In the genomic region with DNA sequence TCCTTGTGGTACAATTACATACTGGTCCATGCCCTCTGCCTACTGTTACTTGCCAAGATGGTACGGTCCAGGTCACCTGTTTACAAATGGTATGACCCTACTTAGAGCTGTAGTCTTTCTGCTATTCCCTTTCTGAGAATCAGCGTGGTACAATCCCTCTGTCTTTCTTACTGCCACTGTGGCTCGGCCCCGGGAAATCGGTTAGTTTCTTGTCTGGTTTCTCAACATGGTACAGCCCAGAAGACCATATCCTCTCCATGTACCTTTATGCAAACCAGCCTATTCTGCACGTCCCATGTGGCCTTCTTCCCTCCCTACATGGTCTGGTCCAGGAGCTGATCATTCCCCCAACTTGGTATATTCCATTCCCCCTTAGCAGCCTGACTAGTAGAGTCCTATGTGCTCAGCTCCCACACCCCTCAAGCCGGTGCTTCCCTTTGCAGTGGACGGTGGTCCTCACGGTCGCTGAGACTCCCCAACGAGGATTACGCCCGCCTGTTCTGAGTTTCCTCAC, we compare ENCODE assay signal across 8 mouse cellular contexts. TPM values are rescaled to one million over a fixed set of nuclear protein-coding genes. Genes with fewer than 3 reads are reported as not detected.
DNase-seq lines count a peak whose midpoint lies in the region; ATAC-seq and TF ChIP-seq lines count a peak whose summit lies in the region.

No protein-coding gene starts in this region.

- DNase-seq in gastrocnemius, adult 18-20 months (ENCODE audit: low spot score) = peak; percentile 66
- DNase-seq in gastrocnemius, postnatal 14 days = no peak
- DNase-seq in cerebellum, postnatal 10 days = peak; percentile 83 to 86
- DNase-seq in gastrocnemius, adult 2 months = peak; percentile 75
- peak; percentile 92 for DNase-seq in hindbrain, postnatal 0 days (ENCODE audit: low spot score)
- peak; percentile 88 to 90 for DNase-seq in left cerebral cortex, adult 9 months (ENCODE audit: low spot score in 2 of 2)

- peak overlapping the region; percentile 55 for H3K9ac ChIP-seq in hindbrain, postnatal 0 days (replicated peaks; ENCODE audit: low read length)

- WGBS in hindbrain, postnatal 0 days = under 1% methylated on average over 13 of the region's 13 CpGs
- WGBS in small intestine, adult 2 months = under 1% methylated on average over 13 of the region's 13 CpGs

- peak overlapping the region; percentile 90 for H3K4me2 ChIP-seq in hindbrain, postnatal 0 days (ENCODE audit: low read depth, low read length)

- TF ChIP-seq CTCF in gastrocnemius, adult 2 months (IDR thresholded peaks at IDR 0.05) = no peak
- TF ChIP-seq CTCF in hindbrain, postnatal 0 days (IDR thresholded peaks at IDR 0.05; ENCODE audit: low read depth) = no peak
- no peak for TF ChIP-seq CTCF in small intestine, adult 2 months (IDR thresholded peaks at IDR 0.05; ENCODE audit: extremely low read depth, insufficient read length, insufficient replicate concordance, low read depth, low read length)

- peak overlapping the region; percentile 93 for H3K27ac ChIP-seq in gastrocnemius, adult 2 months
- H3K27ac ChIP-seq in hindbrain, postnatal 0 days = peak overlapping the region; percentile 93
- peak overlapping the region; percentile 86 for H3K27ac ChIP-seq in small intestine, adult 2 months (ENCODE audit: insufficient read depth, low read depth, low read length)

- H3K9me3 ChIP-seq in hindbrain, postnatal 0 days (ENCODE audit: low read length) = no peaks in the 10 kb centered on the region

- intact Hi-C loops in gastrocnemius, postnatal 14 days (cut with DNase I; ENCODE audit: low total_unique reads) = no loop called here
- intact Hi-C loops in gastrocnemius, adult 2 months (cut with DNase I) = loop anchor here (5.0 kb wide), 1 partner anchor 237 kb away; a partner anchor contains a TSS

- no peak for TF ChIP-seq POLR2A in small intestine, adult 2 months (IDR thresholded peaks at IDR 0.05; ENCODE audit: low read depth, low read length)

- peak; percentile 76 for ATAC-seq in hindbrain, postnatal 0 days
- peak; percentile 46 for ATAC-seq in megakaryocyte-erythroid progenitor cell, adult 5-6 weeks (replicated peaks; ENCODE audit: low FRiP score, low TSS enrichment, poor library complexity, severe bottlenecking)

- peak overlapping the region; percentile 79 for H3K4me3 ChIP-seq in gastrocnemius, adult 2 months
- peak overlapping the region; percentile 49 for H3K4me3 ChIP-seq in hindbrain, postnatal 0 days (ENCODE audit: low read length)
- H3K4me3 ChIP-seq in small intestine, adult 2 months (ENCODE audit: low read depth, low read length) = peak overlapping the region; percentile 65

- no peaks in the 10 kb centered on the region for H3K36me3 ChIP-seq in hindbrain, postnatal 0 days (ENCODE audit: insufficient read depth, low read length)
- H3K36me3 ChIP-seq in small intestine, adult 2 months (ENCODE audit: control insufficient read depth, insufficient read depth, low read length) = peaks cover 10% of the 10 kb centered on the region; the same call in 1 of the 2 replicates

- peaks cover 45% of the 10 kb centered on the region for H3K4me1 ChIP-seq in hindbrain, postnatal 0 days (ENCODE audit: insufficient read depth, low read length)
- peaks cover 29% of the 10 kb centered on the region for H3K4me1 ChIP-seq in small intestine, adult 2 months (ENCODE audit: control insufficient read depth, insufficient read depth, insufficient read length, low read length)

- no peaks in the 10 kb centered on the region for H3K27me3 ChIP-seq in hindbrain, postnatal 0 days (ENCODE audit: insufficient read depth, low read length)
- peaks cover 15% of the 10 kb centered on the region for H3K27me3 ChIP-seq in small intestine, adult 2 months (ENCODE audit: control insufficient read depth, insufficient read depth, low read length)

RNA-seq across cellular contexts. Expression of a gene that starts 0.8 kb away (rescaled TPM):
- 10 to 100 TPM; 19.4 to 22.9 TPM for total RNA-seq in gastrocnemius, adult 18-20 months (2021)
- 10 to 100 TPM; 20.6 to 32.8 TPM for total RNA-seq in gastrocnemius, postnatal 14 days (2021)
- total RNA-seq in gastrocnemius, adult 2 months (2021) = 100 to 1,000 TPM in 1 of 2 experiments, 1 to 10 TPM in 1; 8.8 to 105 TPM
- 4.2 and 12.2 TPM in 2 replicates for total RNA-seq in hindbrain, postnatal 0 days (2014; rRNA removed)
- 4.6 and 5.3 TPM in 2 replicates for polyA plus RNA-seq in hindbrain, postnatal 0 days (2015; fragmentation: Nextera tagmentation; extraction: Ambion mirVana)
- 7.1 and 9.1 TPM in 2 replicates for total RNA-seq in megakaryocyte-erythroid progenitor cell, adult 5-6 weeks (2014; fragmentation: Nextera tagmentation)
- total RNA-seq in megakaryocyte-erythroid progenitor cell, adult 5-6 weeks (2017) = 5.6 and 6.2 TPM in 2 replicates
- 8.9 and 13.1 TPM in 2 replicates for polyA plus RNA-seq in small intestine, adult 2 months (2012; rRNA removed)

RNA-seq across cellular contexts. Expression of a gene that starts 4.5 kb away (rescaled TPM):
- total RNA-seq in gastrocnemius, adult 18-20 months (2021) = 10 to 100 TPM; 11.1 to 17.3 TPM
- 1 to 10 TPM; 4.5 to 4.6 TPM for total RNA-seq in gastrocnemius, postnatal 14 days (2021)
- 10 to 100 TPM in 1 of 2 experiments, 1 to 10 TPM in 1; 7.7 to 16.4 TPM for total RNA-seq in gastrocnemius, adult 2 months (2021)
- 89.4 and 91.0 TPM in 2 replicates for total RNA-seq in hindbrain, postnatal 0 days (2014; rRNA removed)
- polyA plus RNA-seq in hindbrain, postnatal 0 days (2015; fragmentation: Nextera tagmentation; extraction: Ambion mirVana) = 76.9 and 78.2 TPM in 2 replicates
- total RNA-seq in megakaryocyte-erythroid progenitor cell, adult 5-6 weeks (2014; fragmentation: Nextera tagmentation) = not detected in 2 replicates
- not detected in 2 replicates for total RNA-seq in megakaryocyte-erythroid progenitor cell, adult 5-6 weeks (2017)
- polyA plus RNA-seq in small intestine, adult 2 months (2012; rRNA removed) = 2.1 and 2.3 TPM in 2 replicates

RNA-seq across cellular contexts. Expression of a gene that starts 9.9 kb away (rescaled TPM):
- under 1 TPM; 0.09 TPM for total RNA-seq in gastrocnemius, adult 18-20 months (2021)
- total RNA-seq in gastrocnemius, postnatal 14 days (2021) = under 1 TPM; 0.18 to 0.31 TPM
- under 1 TPM in 1 of 2 experiments, not detected in 1; 0.25 TPM for total RNA-seq in gastrocnemius, adult 2 months (2021)
- total RNA-seq in hindbrain, postnatal 0 days (2014; rRNA removed) = 0.68 and 0.79 TPM in 2 replicates
- polyA plus RNA-seq in hindbrain, postnatal 0 days (2015; fragmentation: Nextera tagmentation; extraction: Ambion mirVana) = 0.35 and 0.48 TPM in 2 replicates
- not detected in 2 replicates for total RNA-seq in megakaryocyte-erythroid progenitor cell, adult 5-6 weeks (2014; fragmentation: Nextera tagmentation)
- total RNA-seq in megakaryocyte-erythroid progenitor cell, adult 5-6 weeks (2017) = not detected in 2 replicates
- polyA plus RNA-seq in small intestine, adult 2 months (2012; rRNA removed) = 0.14 and 0.22 TPM in 2 replicates

RNA-seq across cellular contexts. Expression of a gene that starts 11.2 kb away (rescaled TPM):
- total RNA-seq in gastrocnemius, adult 18-20 months (2021) = 100 to 1,000 TPM; 442 to 461 TPM
- total RNA-seq in gastrocnemius, postnatal 14 days (2021) = 100 to 1,000 TPM; 607 to 662 TPM
- total RNA-seq in gastrocnemius, adult 2 months (2021) = 100 to 1,000 TPM; 451 to 508 TPM
- total RNA-seq in hindbrain, postnatal 0 days (2014; rRNA removed) = 999 and 1,175 TPM in 2 replicates
- 519 and 535 TPM in 2 replicates for polyA plus RNA-seq in hindbrain, postnatal 0 days (2015; fragmentation: Nextera tagmentation; extraction: Ambion mirVana)
- 2,679 and 3,223 TPM in 2 replicates for total RNA-seq in megakaryocyte-erythroid progenitor cell, adult 5-6 weeks (2014; fragmentation: Nextera tagmentation)
- total RNA-seq in megakaryocyte-erythroid progenitor cell, adult 5-6 weeks (2017) = 1,594 and 2,062 TPM in 2 replicates
- polyA plus RNA-seq in small intestine, adult 2 months (2012; rRNA removed) = 820 and 1,370 TPM in 2 replicates

RNA-seq across cellular contexts. Expression of a gene that starts 13.7 kb away (rescaled TPM):
- total RNA-seq in gastrocnemius, adult 18-20 months (2021) = 10 to 100 TPM; 15.2 to 15.6 TPM
- total RNA-seq in gastrocnemius, postnatal 14 days (2021) = 10 to 100 TPM; 12.0 to 13.2 TPM
- total RNA-seq in gastrocnemius, adult 2 months (2021) = 10 to 100 TPM; 14.4 to 15.8 TPM
- 27.4 and 31.6 TPM in 2 replicates for total RNA-seq in hindbrain, postnatal 0 days (2014; rRNA removed)
- polyA plus RNA-seq in hindbrain, postnatal 0 days (2015; fragmentation: Nextera tagmentation; extraction: Ambion mirVana) = 17.8 and 18.5 TPM in 2 replicates
- 16.3 and 19.8 TPM in 2 replicates for total RNA-seq in megakaryocyte-erythroid progenitor cell, adult 5-6 weeks (2014; fragmentation: Nextera tagmentation)
- total RNA-seq in megakaryocyte-erythroid progenitor cell, adult 5-6 weeks (2017) = 7.5 and 7.8 TPM in 2 replicates
- polyA plus RNA-seq in small intestine, adult 2 months (2012; rRNA removed) = 87.3 and 164 TPM in 2 replicates

Comparison
In these comparisons a context has a peak if more than half of its experiments do, and no peak if none do; other contexts are left out.
1. RNA of a gene that starts 4.5 kb away (total RNA-seq): 89.4 to 91.0 TPM in hindbrain, postnatal 0 days, 11.1 to 17.3 TPM in gastrocnemius, adult 18-20 months, 7.7 to 16.4 TPM in gastrocnemius, adult 2 months and 4.5 to 4.6 TPM in gastrocnemius, postnatal 14 days; not detected in megakaryocyte-erythroid progenitor cell, adult 5-6 weeks; every median in the first group is over 4 times any median in the second.
2. Peak in every context shown above with its lines, with median percentiles within 50 percentile points of each other: H3K27ac ChIP-seq and H3K4me3 ChIP-seq.